Mouse (Mus musculus) MEL (cell line): ENCODE data around the gene Ccdc167.

Source experiments
- BHLHE40 ChIP-seq: IDR thresholded peaks from 2 replicates; pipeline ENCODE4 v1.6.1; 2012; ENCODE audit warnings: low read depth, mild to moderate bottlenecking, inconsistent platforms, low read length, improper control_type of control experiment, borderline replicate concordance
- CTCF ChIP-seq, 3 experiments: IDR thresholded peaks in 2 of 3; conservative IDR thresholded peaks in 1 of 3; 2 replicates each; pipeline ENCODE4 v1.5.1; 2011 to 2012; ENCODE audit warnings: low read length in 3 of 3, low read depth in 2 of 3, mild to moderate bottlenecking in 2 of 3, improper control_type of control experiment in 1 of 3, inconsistent platforms in 1 of 3, mixed read lengths in 1 of 3, moderate library complexity in 1 of 3; ENCODE audit not compliant: control insufficient read depth in 1 of 3, insufficient read depth in 1 of 3, poor library complexity in 1 of 3, severe bottlenecking in 1 of 3
- ELF1 ChIP-seq: IDR thresholded peaks from 2 replicates; pipeline ENCODE4 v1.6.1; 2014; ENCODE audit warnings: low read depth, mild to moderate bottlenecking, inconsistent platforms, low read length, improper control_type of control experiment, moderate library complexity
- EP300 ChIP-seq, 2 experiments: IDR thresholded peaks; 2 replicates each; pipeline ENCODE4 v1.6.1; 2011; ENCODE audit warnings: improper control_type of control experiment in 2 of 2, low read length in 2 of 2, low read depth in 1 of 2, mild to moderate bottlenecking in 1 of 2
- MAFK ChIP-seq: IDR thresholded peaks from 2 replicates; pipeline ENCODE4 v1.6.1; 2011; ENCODE audit warnings: low read depth, mild to moderate bottlenecking, low read length, improper control_type of control experiment, borderline replicate concordance
- MAX ChIP-seq: IDR thresholded peaks from 2 replicates; pipeline ENCODE4 v1.6.1; 2011; ENCODE audit warnings: low read length, improper control_type of control experiment
- POLR2A ChIP-seq, 2 experiments: IDR thresholded peaks; 2 replicates each; pipeline ENCODE4 v1.6.1; 2011 to 2012; ENCODE audit warnings: low read length in 2 of 2, mild to moderate bottlenecking in 2 of 2, control low read depth in 1 of 2, improper control_type of control experiment in 1 of 2, low read depth in 1 of 2, moderate library complexity in 1 of 2; ENCODE audit not compliant: control insufficient read depth in 1 of 2, insufficient read depth in 1 of 2, poor library complexity in 1 of 2
- POLR2AphosphoS2 ChIP-seq: IDR thresholded peaks from 2 replicates; pipeline ENCODE4 v1.6.1; 2011; ENCODE audit warnings: low read length, improper control_type of control experiment
- RCOR1 ChIP-seq: IDR thresholded peaks from 2 replicates; pipeline ENCODE4 v1.6.1; 2012; ENCODE audit warnings: low read depth, mild to moderate bottlenecking, inconsistent platforms, low read length, improper control_type of control experiment
- TCF12 ChIP-seq: IDR thresholded peaks from 2 replicates; pipeline ENCODE4 v1.6.1; 2014; ENCODE audit warnings: low read depth, mild to moderate bottlenecking, inconsistent platforms, low read length, improper control_type of control experiment, moderate library complexity
- UBTF ChIP-seq: IDR thresholded peaks from 2 replicates; pipeline ENCODE4 v1.6.1; 2012; ENCODE audit warnings: low read depth, mild to moderate bottlenecking, inconsistent platforms, low read length, improper control_type of control experiment, moderate library complexity, borderline replicate concordance; ENCODE audit not compliant: insufficient read depth
- ZKSCAN1 ChIP-seq: IDR thresholded peaks from 2 replicates; pipeline ENCODE4 v1.6.1; 2012; ENCODE audit warnings: low read depth, mild to moderate bottlenecking, inconsistent platforms, low read length, improper control_type of control experiment, moderate library complexity
- ZMIZ1 ChIP-seq: IDR thresholded peaks from 2 replicates; pipeline ENCODE4 v1.6.1; 2012; ENCODE audit warnings: low read depth, mild to moderate bottlenecking, inconsistent platforms, low read length, improper control_type of control experiment, moderate library complexity

DNA sequence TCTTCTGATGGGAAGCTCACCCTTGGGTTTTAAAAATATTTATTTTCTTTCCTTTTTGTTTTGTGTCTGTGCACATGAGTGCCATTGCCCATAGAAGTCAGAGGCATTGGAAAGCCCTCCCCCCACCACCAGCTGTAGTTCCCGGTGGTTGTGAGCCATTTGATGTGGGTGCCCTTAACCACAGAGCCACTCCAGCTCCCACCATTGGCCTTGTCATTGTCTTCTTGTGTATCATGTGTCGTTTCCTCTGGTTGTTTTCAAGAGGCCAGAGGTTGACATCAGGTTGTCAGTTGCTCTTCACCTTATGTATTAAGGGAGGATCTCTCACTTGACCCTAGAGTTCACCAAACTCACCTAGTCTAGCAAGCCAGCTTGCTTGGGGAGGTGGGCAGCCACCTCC, 23.3 kb downstream of the Ccdc167 start:
- TF ChIP-seq ELF1, result no peak
- no peak for TF ChIP-seq RCOR1
- no peak for TF ChIP-seq TCF12
- no peak for TF ChIP-seq EP300 (IDR thresholded peaks at IDR 0.05; ENCODE audit: low read depth in 1 of 2, low read length in 2 of 2)
- TF ChIP-seq POLR2A (IDR thresholded peaks at IDR 0.05; ENCODE audit: control insufficient read depth in 1 of 2, insufficient read depth in 1 of 2, low read depth in 1 of 2, low read length in 2 of 2, poor library complexity in 1 of 2), result no peak
- no peak for TF ChIP-seq POLR2AphosphoS2
- no peak for TF ChIP-seq MAX
- no peak for TF ChIP-seq CTCF (IDR thresholded peaks at IDR 0.05 in 2 of 3, conservative IDR thresholded peaks at IDR 0.05 in 1 of 3; ENCODE audit: control insufficient read depth in 1 of 3, insufficient read depth in 1 of 3, low read depth in 2 of 3, low read length in 3 of 3, poor library complexity in 1 of 3, severe bottlenecking in 1 of 3)
- TF ChIP-seq UBTF, result no peak
- no peak for TF ChIP-seq ZKSCAN1
- TF ChIP-seq ZMIZ1, result no peak
- TF ChIP-seq MAFK, result no peak
- no peak for TF ChIP-seq BHLHE40
